Mouse (Mus musculus) heart, adult 2 months (tissue): ENCODE data around the gene Slc29a4.

Source experiments
- CTCF ChIP-seq: fragments of 200-600 bp; IDR thresholded peaks from 2 replicates; pipeline ENCODE4 v1.8.1; 2022; ENCODE audit warnings: antibody characterized with exemption, mild to moderate bottlenecking, moderate library complexity
- EP300 ChIP-seq: fragments of 200-500 bp; IDR thresholded peaks from 2 replicates; pipeline ENCODE4 v1.6.1; 2011; ENCODE audit warnings: low read depth, low read length, control low read depth; ENCODE audit not compliant: insufficient read depth
- POLR2A ChIP-seq: fragments of 200-500 bp; IDR thresholded peaks from 2 replicates; pipeline ENCODE4 v1.6.1; 2011; ENCODE audit warnings: mild to moderate bottlenecking, low read depth, low read length, control low read depth; ENCODE audit not compliant: insufficient read depth

DNA sequence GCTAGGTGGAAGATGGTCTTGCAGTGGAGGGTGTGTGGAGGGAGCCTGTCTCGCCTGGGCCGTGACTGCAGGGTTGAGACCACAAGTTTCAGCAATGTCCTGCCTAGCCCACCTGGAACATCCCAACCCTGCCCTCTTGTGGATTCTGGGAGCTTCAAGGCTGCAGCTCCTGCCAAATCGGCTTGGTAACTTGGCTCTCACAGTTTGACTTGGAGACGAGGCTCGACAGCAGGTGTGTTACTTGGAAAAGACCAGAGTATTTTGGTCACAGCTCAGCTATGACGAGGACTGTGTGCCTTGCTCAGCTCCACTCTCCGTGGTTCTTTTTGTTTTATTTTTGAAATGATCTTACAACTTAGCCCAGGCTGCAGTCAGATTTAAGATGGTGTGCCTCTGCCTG, 22.6 kb upstream of the Slc29a4 start:
- no peak for TF ChIP-seq EP300
- peak; percentile 40 for TF ChIP-seq CTCF
- TF ChIP-seq POLR2A = no peak
